Comparison of ENCODE assay signal across 13 mouse cellular contexts in genomic region chr14:32801662-32802024, GRCm38 (mm10). TPM values are rescaled to one million over a fixed set of nuclear protein-coding genes. Genes with fewer than 3 reads are reported as not detected.
"Had no signal": no experiment of that assay in that cellular context is flagged by ENCODE, and none has a peak within 500 bp of the region (broad histone marks: within the 10 kb centered on the region; RNA-seq: fewer than 3 reads in every experiment).

No protein-coding gene starts in this region.

- H3K9me3 ChIP-seq: limb, embryonic 12.5 days; liver, embryonic 13.5 days; megakaryocyte, embryonic 14.5 days; neural tube, embryonic 12.5 days had no signal

- H3K27me3 ChIP-seq: limb, embryonic 12.5 days; liver, embryonic 13.5 days; neural tube, embryonic 12.5 days had no signal

- H3K4me3 ChIP-seq: layer of hippocampus, adult 2 months; limb, embryonic 12.5 days; liver, embryonic 13.5 days; megakaryocyte, embryonic 14.5 days; neural tube, embryonic 12.5 days had no signal

- DNase-seq: kidney, adult 11 months; liver, embryonic 13.5 days; thymus, postnatal 36 days had no signal

- H3K36me3 ChIP-seq: limb, embryonic 12.5 days; liver, embryonic 13.5 days; neural tube, embryonic 12.5 days had no signal

- ATAC-seq: liver, postnatal 0 days had no signal

- H3K4me1 ChIP-seq: limb, embryonic 12.5 days; liver, embryonic 13.5 days; neural tube, embryonic 12.5 days had no signal

- H3K9ac ChIP-seq: limb, embryonic 12.5 days; liver, embryonic 13.5 days; liver, postnatal 0 days; neural tube, embryonic 12.5 days had no signal

- H3K4me2 ChIP-seq: limb, embryonic 12.5 days; liver, embryonic 13.5 days; neural tube, embryonic 12.5 days had no signal

- H3K27ac ChIP-seq: layer of hippocampus, adult 2 months; limb, embryonic 12.5 days; liver, embryonic 13.5 days; neural tube, embryonic 12.5 days had no signal

RNA-seq across cellular contexts. Expression of gene Fam170b, which starts 32.1 kb away (rescaled TPM):
- total RNA-seq: layer of hippocampus, adult 2 months; layer of hippocampus, postnatal 10 days; left cerebral cortex, postnatal 36 days had no signal
- polyA plus RNA-seq: limb, embryonic 12.5 days; liver, embryonic 13.5 days; midbrain, embryonic 14.5 days; neural tube, embryonic 12.5 days; thymus, postnatal 0 days had no signal

RNA-seq across cellular contexts. Expression of gene Vstm4, which starts 54.9 kb away (rescaled TPM):
- total RNA-seq: monocyte, adult 5-6 weeks had no signal
